Mouse (Mus musculus) thymus, postnatal 4 days (tissue): Measurements from ENCODE around the gene Gm9972.

Experiments
- DNase-seq: peaks from one replicate; pipeline ENCODE4 v3.0.0; 2021

Gene Gm9972

GRCm38 (mm10) chr11:43035446-43035845 lies at the start of gene Gm9972:
Gene Gm9972 (plus strand): TSS chr11:43035746.
- no peak for DNase-seq

GRCm38 (mm10) chr11:42999188-42999587 lies 36.4 kb upstream of the Gm9972 start:
- no peak for DNase-seq

GRCm38 (mm10) chr11:43011941-43012340 lies 23.6 kb upstream of the Gm9972 start:
- DNase-seq = no peak

- no peak for DNase-seq
These were observed 22.6 kb upstream of the Gm9972 start for GRCm38 (mm10) chr11:43012980-43013379.

GRCm38 (mm10) chr11:43023109-43023688 lies 12.3 kb upstream of the Gm9972 start:
- DNase-seq = no peak

- DNase-seq = no peak
These were observed 5.7 kb upstream of the Gm9972 start for GRCm38 (mm10) chr11:43029813-43030212.

- no peak for DNase-seq
These were observed 3.4 kb upstream of the Gm9972 start for GRCm38 (mm10) chr11:43032141-43032540.

- no peak for DNase-seq
These were observed 10.5 kb downstream of the Gm9972 start for GRCm38 (mm10) chr11:43045871-43046548.

- no peak for DNase-seq
These were observed 13.8 kb downstream of the Gm9972 start for GRCm38 (mm10) chr11:43049363-43049762.

- DNase-seq = no peak
These were observed 19.4 kb downstream of the Gm9972 start for GRCm38 (mm10) chr11:43054972-43055371.

GRCm38 (mm10) chr11:43059437-43059970 lies 24.0 kb downstream of the Gm9972 start:
- no peak for DNase-seq

- no peak for DNase-seq
These were observed 26.7 kb downstream of the Gm9972 start for GRCm38 (mm10) chr11:43062286-43062685.

- DNase-seq = no peak
These were observed 50.9 kb downstream of the Gm9972 start for GRCm38 (mm10) chr11:43086309-43087050.
